Mouse (Mus musculus): ENCODE measurements around the gene Fto. TPM values are rescaled to one million over a fixed set of nuclear protein-coding genes. Genes with fewer than 3 reads are reported as not detected.

Fto gene
- polyA plus RNA-seq, 1 experiment from 2014 or later: 16.8 TPM

Other genes with a start within 250 kb of the Fto start
- gene Rbl2, start 243.5 kb upstream of the Fto start, polyA plus RNA-seq (2015; fragmentation: Nextera tagmentation; extraction: Ambion mirVana): 5.3 and 5.4 TPM in 2 replicates
- 7.0 and 7.2 TPM in 2 replicates for gene Aktip, start 113.5 kb upstream of the Fto start, polyA plus RNA-seq (2015; fragmentation: Nextera tagmentation; extraction: Ambion mirVana)
- gene Rpgrip1l, start 263 bp upstream of the Fto start, polyA plus RNA-seq (2015; fragmentation: Nextera tagmentation; extraction: Ambion mirVana): 1.3 and 2.7 TPM in 2 replicates

Data from liver, embryonic 15.5 days (tissue).